Mouse (Mus musculus): ENCODE results near the gene Ptcd1. TPM values are rescaled to one million over a fixed set of nuclear protein-coding genes. Genes with fewer than 3 reads are reported as not detected.
"Not testable (repeated sequence)": the region's sequence is repeated elsewhere in the genome, so short reads cannot be mapped to it uniquely, and the experiment has no call there.

Gene Ptcd1
- polyA plus RNA-seq, 1 experiment from 2014 or later, result 20.0 TPM

DNA sequence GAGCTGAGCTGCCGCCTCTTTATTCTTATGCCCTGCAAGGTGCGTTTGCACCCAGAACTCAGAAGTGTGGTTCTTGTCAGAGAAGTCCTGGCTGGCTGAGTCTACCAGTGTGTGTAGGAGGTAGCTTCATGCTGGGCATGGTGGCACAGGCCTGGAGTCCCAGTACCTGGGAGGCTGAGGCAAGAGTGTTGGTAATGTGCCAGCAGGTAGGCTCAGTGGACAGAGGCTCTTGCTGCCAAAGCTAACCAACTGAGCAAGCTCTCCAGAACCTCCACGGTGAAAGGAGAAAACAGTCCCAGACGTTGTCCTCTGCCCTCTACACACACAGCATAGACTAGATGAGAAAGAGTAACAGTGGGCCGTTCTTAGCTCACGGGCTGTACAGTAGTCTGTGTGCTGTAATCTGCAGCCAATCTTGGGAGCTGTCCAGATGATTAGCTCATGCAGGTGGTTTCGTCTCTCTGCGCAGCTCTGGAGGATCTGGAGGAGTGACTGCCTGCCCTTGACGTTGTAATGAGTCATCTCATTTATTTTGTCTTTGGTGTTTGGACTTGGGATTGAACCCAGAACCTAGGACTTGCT is 61.1 kb downstream of the Ptcd1 start:
- no peak for ATAC-seq
- no peak overlapping the region for H3K4me2 ChIP-seq
- H3K4me3 ChIP-seq, result no peak overlapping the region
- no peak overlapping the region for H3K27ac ChIP-seq
- H3K9me3 ChIP-seq (replicated peaks), result no peaks in the 10 kb centered on the region
- peaks cover 96% of the 10 kb centered on the region for H3K36me3 ChIP-seq (ENCODE audit: poor library complexity, severe bottlenecking)
- H3K9ac ChIP-seq, result no peak overlapping the region
- H3K27me3 ChIP-seq, result no peaks in the 10 kb centered on the region
- WGBS, result 89% methylated on average over 9 of the region's 9 CpGs
- H3K4me1 ChIP-seq, result no peaks in the 10 kb centered on the region

DNA sequence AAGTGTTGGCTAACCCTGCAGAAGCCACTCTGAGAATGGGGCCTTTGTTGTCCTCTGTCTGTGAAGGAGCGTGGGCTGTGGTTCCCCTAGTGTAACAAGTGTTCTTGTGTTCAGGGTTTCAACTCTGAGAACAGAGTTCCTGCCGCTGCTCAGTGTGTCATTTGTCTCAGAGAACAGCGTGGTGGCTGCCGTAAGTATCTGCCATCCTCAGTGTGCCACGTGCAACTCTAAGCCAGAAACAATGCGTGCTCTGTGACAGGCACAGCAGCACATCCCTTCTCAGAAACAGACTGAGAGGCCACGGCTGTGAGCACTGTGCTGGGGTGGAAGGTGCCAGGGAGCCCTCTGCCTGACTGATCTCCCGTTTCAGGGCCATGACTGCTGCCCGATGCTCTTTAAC is 62.6 kb downstream of the Ptcd1 start:
- Histone ChIP-seq H3K27me3 (no peaks in the 10 kb centered on the region), H3K9ac (no peak overlapping the region), H3K36me3 (ENCODE audit: poor library complexity, severe bottlenecking) (peaks cover 96% of the 10 kb centered on the region), H3K4me2 (no peak overlapping the region), H3K9me3 (replicated peaks) (no peaks in the 10 kb centered on the region), H3K4me3 (no peak overlapping the region), H3K4me1 (no peaks in the 10 kb centered on the region), H3K27ac (no peak overlapping the region)
- WGBS, result 86% methylated on average over 9 of the region's 9 CpGs
- no peak for ATAC-seq

DNA sequence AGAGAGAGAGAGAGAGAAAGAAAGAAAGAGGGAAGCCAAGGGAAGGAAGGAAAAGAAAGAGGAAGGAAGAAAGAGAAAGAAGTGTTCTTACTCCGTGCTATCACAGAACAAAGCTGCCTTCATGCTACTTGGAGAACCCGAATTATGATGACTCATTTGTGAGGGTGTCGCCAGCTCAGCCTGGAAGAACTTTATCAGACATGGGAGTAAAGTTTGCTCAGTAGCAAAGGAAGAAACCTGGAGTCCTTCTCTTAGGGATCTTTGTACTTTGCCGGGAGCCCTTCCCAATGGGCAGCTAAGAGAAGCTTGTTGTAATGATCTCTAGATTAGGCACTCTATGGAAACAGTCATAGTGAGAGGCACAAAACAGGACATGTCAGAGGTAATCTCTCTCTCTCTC is 64.2 kb downstream of the Ptcd1 start:
- Histone ChIP-seq H3K36me3 (ENCODE audit: poor library complexity, severe bottlenecking) (peaks cover 96% of the 10 kb centered on the region), H3K4me2 (no peak overlapping the region), H3K9ac (no peak overlapping the region), H3K9me3 (replicated peaks) (no peaks in the 10 kb centered on the region), H3K27me3 (no peaks in the 10 kb centered on the region), H3K27ac (no peak overlapping the region), H3K4me3 (no peak overlapping the region), H3K4me1 (no peaks in the 10 kb centered on the region)
- 93% methylated on average over 4 of the region's 4 CpGs for WGBS
- ATAC-seq, result no peak

DNA sequence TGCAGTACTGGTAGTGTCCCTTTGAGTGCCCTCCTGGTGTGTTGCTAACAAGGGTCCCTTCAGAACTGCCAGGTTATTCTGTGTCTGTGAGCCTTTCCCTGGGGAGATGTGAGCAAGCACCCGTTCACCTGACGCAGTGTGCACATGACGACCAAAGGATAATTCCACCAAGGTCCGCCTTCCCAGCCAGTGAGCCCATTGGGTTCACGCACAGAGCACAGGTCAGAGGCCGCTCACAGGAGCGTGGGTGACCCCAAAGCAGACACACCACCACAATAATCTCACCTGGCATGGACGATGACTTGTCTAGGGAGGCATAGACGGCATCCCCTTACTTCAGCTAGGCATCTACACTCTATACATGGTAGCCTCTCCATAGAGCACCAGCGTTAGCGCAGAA is 65.5 kb downstream of the Ptcd1 start:
- peaks cover 96% of the 10 kb centered on the region for H3K36me3 ChIP-seq (ENCODE audit: poor library complexity, severe bottlenecking)
- not testable (repeated sequence) for ATAC-seq; H3K27ac ChIP-seq; H3K4me3 ChIP-seq; H3K4me2 ChIP-seq; H3K9ac ChIP-seq; H3K27me3 ChIP-seq; H3K9me3 ChIP-seq (replicated peaks); H3K4me1 ChIP-seq
- WGBS, result 96% methylated on average over 11 of the region's 11 CpGs

DNA sequence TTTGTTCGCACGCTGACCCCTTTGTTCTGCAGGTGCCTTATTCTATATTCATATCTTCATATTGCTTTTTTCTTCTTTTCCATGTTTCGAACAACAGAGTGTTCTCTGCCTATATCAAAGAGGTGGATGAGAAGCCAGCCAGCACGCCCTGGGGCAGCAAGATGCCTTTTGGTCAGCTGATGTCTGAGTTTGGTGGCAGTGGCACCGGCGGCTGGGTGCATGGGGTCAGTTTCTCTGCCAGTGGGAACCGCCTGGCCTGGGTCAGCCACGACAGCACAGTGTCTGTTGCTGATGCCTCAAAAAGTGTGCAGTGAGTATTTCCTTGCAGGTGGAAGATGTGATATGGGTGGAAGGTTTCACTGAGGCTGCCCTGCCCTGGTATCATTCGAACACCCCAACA is 65.9 kb downstream of the Ptcd1 start:
- Histone ChIP-seq H3K4me1 (no peaks in the 10 kb centered on the region), H3K4me3 (no peak overlapping the region), H3K36me3 (ENCODE audit: poor library complexity, severe bottlenecking) (peaks cover 96% of the 10 kb centered on the region), H3K27me3 (no peaks in the 10 kb centered on the region), H3K4me2 (no peak overlapping the region), H3K27ac (no peak overlapping the region), H3K9me3 (replicated peaks) (no peaks in the 10 kb centered on the region), H3K9ac (no peak overlapping the region)
- no peak for ATAC-seq
- WGBS, result 96% methylated on average over 9 of the region's 9 CpGs

DNA sequence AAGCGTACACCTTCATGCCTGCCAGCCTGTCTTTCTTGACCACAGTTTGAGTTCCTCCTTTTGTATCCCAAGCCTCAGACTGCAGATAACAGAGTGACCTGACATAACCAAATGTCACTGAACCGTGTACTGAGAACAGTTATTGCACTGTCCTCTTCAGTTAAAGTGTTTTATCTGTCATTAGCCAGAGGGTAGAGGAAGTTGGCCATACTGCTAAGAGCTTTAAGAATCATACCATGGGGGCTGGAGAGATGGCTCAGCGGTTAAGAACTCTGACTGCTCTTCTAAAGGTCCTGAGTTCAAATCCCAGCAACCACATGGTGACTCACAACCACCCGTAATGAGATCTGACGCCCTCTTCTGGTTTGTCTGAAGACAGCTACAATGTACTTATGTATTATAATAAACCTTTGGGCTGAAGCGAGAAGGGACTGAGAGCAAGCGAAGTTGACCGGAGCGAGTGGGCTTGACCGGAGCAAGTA is 68.5 kb downstream of the Ptcd1 start:
- 94% methylated on average over 10 of the region's 10 CpGs for WGBS
- ATAC-seq, result no peak

More for the DNA sequence above, 68.5 kb downstream of the Ptcd1 start:
- no peak overlapping the region for H3K4me2 ChIP-seq
- no peak overlapping the region for H3K4me3 ChIP-seq
- peaks cover 96% of the 10 kb centered on the region for H3K36me3 ChIP-seq (ENCODE audit: poor library complexity, severe bottlenecking)
- no peaks in the 10 kb centered on the region for H3K4me1 ChIP-seq
- H3K27ac ChIP-seq, result no peak overlapping the region
- H3K9me3 ChIP-seq (replicated peaks), result no peaks in the 10 kb centered on the region
- H3K27me3 ChIP-seq, result no peaks in the 10 kb centered on the region
- no peak overlapping the region for H3K9ac ChIP-seq

Other genes starting within 250 kb of the Ptcd1 start
- gene Smurf1, start 201.3 kb downstream of the Ptcd1 start, polyA plus RNA-seq (2015; fragmentation: Nextera tagmentation; extraction: Ambion mirVana), result 16.8 and 18.1 TPM in 2 replicates
- gene Gm4871, start 134.4 kb downstream of the Ptcd1 start, polyA plus RNA-seq (2015; fragmentation: Nextera tagmentation; extraction: Ambion mirVana), result not detected in 2 replicates
- not detected in 2 replicates for gene 1700018F24Rik, start 124.1 kb downstream of the Ptcd1 start, polyA plus RNA-seq (2015; fragmentation: Nextera tagmentation; extraction: Ambion mirVana)
- 207 and 209 TPM in 2 replicates for gene Arpc1a, start 83.3 kb downstream of the Ptcd1 start, polyA plus RNA-seq (2015; fragmentation: Nextera tagmentation; extraction: Ambion mirVana)
- gene Kpna7, start 83.1 kb downstream of the Ptcd1 start, polyA plus RNA-seq (2015; fragmentation: Nextera tagmentation; extraction: Ambion mirVana), result not detected in 2 replicates
- 55.9 and 58.1 TPM in 2 replicates for gene Arpc1b, start 52.9 kb downstream of the Ptcd1 start, polyA plus RNA-seq (2015; fragmentation: Nextera tagmentation; extraction: Ambion mirVana)
- gene Pdap1, start 26.9 kb downstream of the Ptcd1 start, polyA plus RNA-seq (2015; fragmentation: Nextera tagmentation; extraction: Ambion mirVana), result 139 and 157 TPM in 2 replicates
- 247 and 259 TPM in 2 replicates for gene Bud31, start 26.7 kb downstream of the Ptcd1 start, polyA plus RNA-seq (2015; fragmentation: Nextera tagmentation; extraction: Ambion mirVana)
- gene Cpsf4, start 105 bp upstream of the Ptcd1 start, polyA plus RNA-seq (2015; fragmentation: Nextera tagmentation; extraction: Ambion mirVana), result 64.0 and 69.6 TPM in 2 replicates
- 672 and 745 TPM in 2 replicates for gene Atp5j2, start 25.0 kb upstream of the Ptcd1 start, polyA plus RNA-seq (2015; fragmentation: Nextera tagmentation; extraction: Ambion mirVana)
- gene Zkscan14, start 34.8 kb upstream of the Ptcd1 start, polyA plus RNA-seq (2015; fragmentation: Nextera tagmentation; extraction: Ambion mirVana), result 11.9 and 13.1 TPM in 2 replicates
- gene Zkscan5, start 37.5 kb upstream of the Ptcd1 start, polyA plus RNA-seq (2015; fragmentation: Nextera tagmentation; extraction: Ambion mirVana), result 16.6 and 18.0 TPM in 2 replicates
- gene Zfp655, start 64.6 kb upstream of the Ptcd1 start, polyA plus RNA-seq (2015; fragmentation: Nextera tagmentation; extraction: Ambion mirVana), result 38.2 and 39.5 TPM in 2 replicates
- 0.44 and 0.83 TPM in 2 replicates for gene Zscan25, start 113.4 kb upstream of the Ptcd1 start, polyA plus RNA-seq (2015; fragmentation: Nextera tagmentation; extraction: Ambion mirVana)
- not detected in 2 replicates for gene Cyp3a57, start 178.2 kb upstream of the Ptcd1 start, polyA plus RNA-seq (2015; fragmentation: Nextera tagmentation; extraction: Ambion mirVana)